Mouse (Mus musculus) c-Kit-negative CD71-positive TER-119-positive erythroid progenitor cells, embryonic 14.5 days (primary cell): ENCODE results near the gene Arhgap31.
"Not testable (repeated sequence)": the region's sequence is repeated elsewhere in the genome, so short reads cannot be mapped to it uniquely, and the experiment has no call there.

Experiments
- DNase-seq: peaks from one replicate; pipeline ENCODE4 v3.0.0-alpha.2; 2013; ENCODE audit warnings: low read depth, low spot score

The Arhgap31 gene

DNA sequence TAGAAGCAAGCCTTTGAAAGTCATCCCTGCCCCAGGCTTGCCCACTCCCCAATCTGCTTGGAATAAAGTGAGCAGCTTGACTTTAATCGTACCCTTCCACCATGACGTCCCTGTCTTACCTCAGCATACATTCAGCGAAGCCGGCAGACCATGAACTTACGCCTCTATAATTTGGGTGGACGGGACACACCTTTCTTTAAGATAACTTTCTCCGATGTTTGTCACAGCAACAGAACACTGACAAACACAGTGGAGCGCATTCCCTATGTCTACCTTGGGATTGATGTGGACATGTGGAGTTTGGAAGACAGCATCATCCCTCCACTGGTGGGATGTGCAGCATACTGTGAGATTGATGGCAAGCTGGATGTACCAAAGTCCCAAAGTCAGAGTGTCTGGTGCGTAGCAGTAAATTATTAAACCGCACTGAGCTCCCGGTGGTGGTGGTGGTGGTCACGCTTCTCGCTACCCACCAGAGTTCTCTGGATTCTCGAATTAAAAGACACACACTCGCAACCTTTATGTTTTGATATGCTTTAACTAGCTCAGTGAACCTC, 15.6 kb upstream of the Arhgap31 start:
- DNase-seq: no peak

DNA sequence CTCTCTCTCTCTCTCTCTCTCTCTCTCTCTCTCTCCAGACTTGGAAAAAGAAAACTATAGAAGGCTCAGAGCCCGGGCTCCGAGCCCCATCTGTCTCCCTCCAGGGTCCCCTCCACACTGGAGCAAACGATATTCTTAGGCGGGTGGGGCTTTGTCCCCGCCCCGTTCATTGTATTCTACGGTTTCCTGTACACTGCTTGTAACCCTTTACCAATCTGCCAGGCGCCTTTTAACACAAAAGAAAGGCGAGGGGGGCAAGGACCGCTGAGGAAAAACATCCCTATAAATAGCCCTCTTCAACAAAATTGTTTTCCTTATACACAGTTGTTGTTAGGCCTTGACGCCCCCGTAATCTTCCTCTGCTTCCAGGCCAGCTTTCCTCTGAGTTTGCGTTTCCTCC, 11.9 kb upstream of the Arhgap31 start:
- no peak for DNase-seq

DNA sequence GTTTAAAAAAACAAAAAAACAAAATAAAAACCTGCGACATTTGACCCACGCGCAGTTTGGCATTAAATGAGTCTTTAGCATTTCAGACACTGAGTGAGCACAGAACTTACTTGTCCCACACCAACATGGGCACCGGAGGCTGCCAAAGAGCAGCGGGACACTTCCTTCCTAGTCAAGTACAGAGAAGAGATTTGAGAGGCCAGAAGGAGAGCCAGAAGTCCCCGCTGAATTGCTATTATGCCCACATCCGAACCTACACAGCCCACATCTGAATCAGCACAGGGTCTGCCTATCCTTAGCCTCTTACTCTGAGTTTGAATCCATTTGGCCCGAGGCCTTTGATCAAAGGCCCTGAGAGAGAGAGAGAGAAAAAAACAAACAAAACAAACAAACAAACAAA, 11.2 kb upstream of the Arhgap31 start:
- no peak for DNase-seq

DNA sequence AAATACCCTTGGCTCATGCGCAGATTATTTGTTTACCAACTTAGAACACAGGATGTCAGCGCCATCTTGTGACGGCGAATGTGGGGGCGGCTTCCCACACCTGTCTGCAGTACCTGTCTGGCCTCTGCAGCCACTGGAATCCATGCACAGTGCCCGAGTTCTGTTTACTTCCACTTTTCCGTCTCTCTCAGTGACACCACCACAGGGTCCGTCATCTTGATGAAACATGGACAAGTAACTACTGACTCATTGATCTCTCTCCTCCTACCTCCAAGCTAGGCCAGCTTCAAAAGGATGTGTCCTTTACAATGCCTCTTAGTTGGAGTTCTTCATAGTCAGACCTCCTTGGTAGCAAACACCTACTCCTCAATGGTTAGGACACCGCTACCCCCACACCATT, 8.3 kb upstream of the Arhgap31 start:
- no peak for DNase-seq

DNA sequence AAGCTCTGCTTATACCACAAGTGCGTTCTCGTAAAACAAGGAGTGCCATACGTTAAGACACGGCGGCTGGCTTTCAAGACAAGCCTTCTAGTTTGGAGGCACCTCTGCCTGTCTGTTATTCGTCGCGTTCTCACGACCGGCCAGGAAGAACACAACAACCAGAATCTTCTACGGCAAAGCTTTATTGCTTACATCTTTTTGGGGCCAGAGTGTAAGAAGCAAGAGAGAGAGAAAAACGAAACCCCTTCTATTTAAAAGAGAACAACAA, 1.1 kb upstream of the Arhgap31 start:
- DNase-seq: not testable (repeated sequence)

DNA sequence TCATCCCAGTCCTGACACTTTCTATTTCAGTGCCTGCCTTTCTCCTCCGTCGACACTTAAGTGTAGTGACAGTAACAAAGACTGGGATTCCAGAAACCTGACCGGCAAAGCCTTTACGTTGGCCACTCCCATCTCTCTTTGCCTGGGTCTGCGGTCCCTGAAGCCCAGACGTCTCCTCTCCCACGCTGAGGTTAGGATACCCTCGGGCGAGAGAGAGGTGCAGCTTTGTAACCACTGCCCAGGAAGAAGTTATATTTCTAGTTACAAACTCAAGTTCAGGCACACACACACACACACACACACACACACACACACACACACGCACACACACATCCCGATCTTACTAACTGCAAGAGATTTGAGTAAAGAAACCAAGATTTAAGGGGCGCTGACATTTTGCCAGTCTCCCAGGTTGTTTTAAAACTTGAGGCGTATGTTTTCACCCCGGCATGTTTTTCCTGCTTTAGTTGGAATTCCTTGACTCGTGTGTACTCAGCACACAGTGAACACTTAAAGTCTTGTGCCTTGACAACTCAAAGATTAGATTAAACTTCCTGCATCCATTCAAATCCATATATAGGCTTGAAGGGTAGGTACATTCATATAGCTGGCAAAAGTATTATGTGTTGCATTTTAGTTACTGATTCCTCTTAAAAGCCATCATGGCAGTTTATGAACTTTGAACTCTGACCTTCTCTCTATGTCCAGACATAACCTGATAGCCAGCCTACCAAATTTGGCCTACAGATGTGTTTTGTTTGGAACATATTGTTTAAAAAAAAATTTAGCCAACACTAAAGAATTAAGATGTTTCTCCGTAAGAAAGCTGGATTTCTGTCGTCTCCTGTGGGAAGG, 557 bp upstream of the Arhgap31 start:
- DNase-seq: no peak

DNA sequence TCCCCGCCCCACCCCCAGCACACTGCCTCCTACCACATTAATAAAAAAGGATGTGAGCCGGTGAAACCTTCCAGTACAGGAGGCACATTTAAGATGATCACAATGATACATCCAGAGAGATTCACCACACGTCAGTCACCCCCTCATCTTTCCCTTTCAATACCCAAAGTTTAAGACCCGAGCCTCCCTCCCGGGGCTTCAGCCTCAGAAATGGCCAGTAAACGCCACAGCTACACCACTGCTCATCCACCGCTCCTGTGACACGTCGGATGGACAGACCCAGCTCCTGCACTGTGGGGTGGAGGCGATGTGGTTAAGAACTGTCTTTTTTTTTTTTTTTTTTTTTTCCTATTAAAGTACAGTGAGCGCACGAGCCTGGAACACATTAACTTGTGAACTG, 969 bp downstream of the Arhgap31 start:
- DNase-seq: no peak

DNA sequence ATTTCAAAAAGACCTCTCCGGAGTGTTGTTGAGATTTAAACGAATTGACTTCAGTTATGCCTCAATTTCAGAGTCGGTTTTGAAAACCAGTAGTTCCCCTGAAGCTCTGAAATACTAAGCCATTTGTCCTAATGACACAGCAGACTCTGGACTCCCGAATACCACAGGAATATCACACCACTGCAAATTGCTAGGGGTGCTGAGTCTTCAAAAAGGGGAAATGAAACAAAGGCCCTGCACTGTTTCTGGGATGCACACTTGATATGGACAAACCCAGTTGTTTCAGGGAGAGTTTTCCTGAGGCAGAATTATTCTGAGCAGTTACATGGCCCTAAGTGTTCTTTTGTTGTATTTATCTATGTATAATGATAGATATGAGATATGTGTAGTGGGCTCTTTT, 1.8 kb downstream of the Arhgap31 start:
- no peak for DNase-seq

DNA sequence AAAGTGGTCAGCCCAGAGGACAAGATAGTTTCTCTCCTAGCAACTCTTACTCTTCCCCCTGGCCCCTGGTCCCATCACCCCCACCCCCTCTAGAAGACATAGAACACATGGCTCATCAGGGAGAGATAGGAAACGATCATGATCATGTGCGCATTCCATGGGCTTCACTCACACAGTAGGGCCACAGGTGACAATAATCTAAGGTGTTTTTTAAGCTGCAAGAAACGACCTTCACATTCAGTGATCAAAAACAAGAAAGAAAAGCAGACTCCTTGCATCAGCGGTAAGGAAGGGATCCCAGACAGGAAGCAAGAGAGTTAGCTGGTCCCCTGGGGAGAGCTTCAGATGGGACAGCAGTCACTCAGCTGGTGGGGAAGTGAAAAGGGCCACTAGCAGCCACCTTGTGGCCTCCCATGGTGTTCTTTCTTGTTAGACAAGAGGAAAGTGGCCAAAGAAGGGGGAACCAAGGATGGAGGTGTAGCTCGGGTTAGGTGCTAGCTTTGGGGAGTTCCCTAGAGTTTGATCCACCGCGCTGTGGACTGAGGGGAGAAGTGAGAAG, 4.0 kb downstream of the Arhgap31 start:
- no peak for DNase-seq

DNA sequence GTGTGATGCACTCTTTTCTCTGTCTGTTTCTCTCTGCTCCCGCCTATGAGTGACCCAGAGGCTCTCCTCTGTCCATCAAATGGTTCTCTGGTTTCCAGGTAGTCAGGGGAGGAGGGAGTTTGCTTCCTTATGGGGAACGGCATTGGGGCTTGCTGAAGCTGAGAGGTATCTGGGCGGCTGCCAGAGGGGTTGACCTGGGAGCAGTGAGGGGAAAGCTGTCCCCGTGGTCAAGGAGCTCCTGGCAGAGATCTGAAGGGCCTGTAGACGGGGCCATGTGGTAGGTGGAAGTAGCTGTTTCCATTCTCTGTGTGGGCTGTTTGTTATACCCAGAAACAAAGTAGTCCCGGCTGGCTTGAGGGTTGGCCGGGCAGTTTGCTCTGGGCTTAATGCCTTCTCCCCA, 6.3 kb downstream of the Arhgap31 start:
- DNase-seq: no peak

DNA sequence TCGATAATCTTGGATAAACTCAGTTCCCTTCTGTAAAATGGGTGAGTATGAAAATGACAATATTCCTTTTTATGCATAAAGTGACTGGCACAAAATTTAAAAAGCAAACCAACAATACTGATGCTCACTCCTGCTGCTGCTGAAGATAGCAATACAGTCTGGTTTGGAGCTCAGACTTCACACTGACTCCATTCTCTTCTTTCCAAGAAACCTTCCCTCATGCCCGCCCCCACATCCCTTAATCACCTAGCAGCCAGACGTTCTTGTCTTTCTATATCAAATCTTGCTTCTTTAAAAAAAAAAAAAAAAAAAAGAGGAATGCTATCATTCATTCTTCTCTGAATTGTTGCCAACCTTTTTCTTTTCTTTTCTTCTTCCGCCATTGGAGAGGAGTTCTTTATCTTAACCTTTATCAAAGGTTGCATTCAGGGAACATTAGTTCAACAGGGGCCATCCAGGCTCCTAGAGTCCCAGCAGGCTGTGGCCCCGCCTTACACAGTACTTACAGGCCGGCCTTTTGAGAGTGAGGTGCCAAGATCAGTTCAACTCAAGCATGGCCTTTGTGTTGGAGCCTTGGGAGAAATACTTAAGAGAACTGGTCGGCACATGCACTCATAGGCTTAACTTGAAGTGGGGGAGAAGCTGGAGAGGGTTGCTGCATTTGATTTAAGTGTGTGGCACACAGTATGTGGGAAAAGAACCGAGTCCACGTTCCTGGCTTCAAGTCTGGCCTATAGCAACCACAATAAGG, 7.4 kb downstream of the Arhgap31 start:
- DNase-seq: no peak

DNA sequence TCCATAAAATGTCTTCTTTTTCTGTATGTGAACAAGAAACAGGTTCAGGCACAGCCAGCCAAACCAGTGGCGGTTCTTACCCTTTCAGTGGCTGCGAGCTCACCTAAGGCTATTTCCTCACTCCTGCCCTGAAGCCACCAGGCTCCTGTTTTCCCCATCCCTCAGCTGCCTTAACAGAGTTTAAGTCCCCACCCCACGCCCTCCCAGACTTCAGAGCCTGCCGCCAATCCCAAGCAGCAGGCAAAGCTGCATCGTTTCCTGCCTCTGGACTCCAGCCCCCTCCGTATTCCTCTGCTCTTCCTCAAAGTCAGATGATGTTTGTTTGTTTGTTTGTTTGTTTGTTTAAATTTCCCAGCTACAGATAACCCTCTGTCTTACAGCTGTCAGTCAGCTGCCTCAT, 9.6 kb downstream of the Arhgap31 start:
- DNase-seq: no peak

DNA sequence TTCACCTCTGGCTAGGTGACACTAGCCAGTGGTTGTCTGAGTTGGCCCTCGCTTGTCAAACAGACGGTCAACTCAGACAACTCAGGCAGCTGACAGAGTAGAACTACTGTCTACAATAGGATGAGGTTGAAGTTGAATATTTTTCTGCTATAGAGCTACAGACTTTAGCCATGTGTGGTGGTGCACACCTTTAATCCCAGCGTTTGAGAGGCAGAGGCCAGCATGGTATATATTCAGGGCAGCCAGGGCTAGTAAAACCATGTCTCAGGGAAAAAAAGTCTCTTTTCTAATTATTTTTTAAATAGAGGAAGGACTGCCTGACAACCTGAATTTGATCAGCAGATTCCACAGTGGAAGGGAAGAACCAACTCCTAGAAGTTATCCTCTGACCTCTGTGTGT, 10.8 kb downstream of the Arhgap31 start:
- DNase-seq: no peak

DNA sequence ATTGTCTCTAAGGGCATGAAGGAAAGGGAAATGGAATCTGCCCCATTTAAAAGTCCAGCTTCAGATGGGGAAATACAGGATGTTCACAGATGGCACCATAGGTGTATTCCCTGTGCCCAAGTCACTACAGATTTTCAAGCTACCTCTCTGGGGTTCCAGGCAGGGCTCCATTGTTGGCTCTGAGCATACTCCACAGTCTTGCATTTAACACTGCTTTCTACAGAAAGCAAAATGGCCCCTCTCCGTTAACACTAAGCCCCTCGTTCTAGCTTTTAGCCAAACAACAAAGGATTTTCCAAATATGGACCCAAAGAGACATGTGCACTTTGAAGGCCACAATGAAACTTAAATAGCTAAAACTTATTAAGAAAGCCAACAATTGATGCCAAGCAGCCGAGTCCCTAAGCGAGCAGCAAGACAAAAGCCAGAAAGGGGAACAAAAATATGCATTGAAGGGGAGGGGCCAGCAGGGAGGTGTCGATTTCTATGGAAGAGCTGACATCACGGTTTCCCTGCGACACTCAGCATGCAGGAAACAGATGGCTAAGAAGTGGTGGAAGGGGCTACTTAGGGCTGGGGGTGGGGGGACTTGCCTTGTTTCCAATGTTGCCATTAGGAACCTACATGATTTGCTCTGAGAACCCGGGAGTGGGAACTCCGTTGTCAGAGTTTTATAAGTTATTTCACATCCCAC, 11.4 kb downstream of the Arhgap31 start:
- no peak for DNase-seq

DNA sequence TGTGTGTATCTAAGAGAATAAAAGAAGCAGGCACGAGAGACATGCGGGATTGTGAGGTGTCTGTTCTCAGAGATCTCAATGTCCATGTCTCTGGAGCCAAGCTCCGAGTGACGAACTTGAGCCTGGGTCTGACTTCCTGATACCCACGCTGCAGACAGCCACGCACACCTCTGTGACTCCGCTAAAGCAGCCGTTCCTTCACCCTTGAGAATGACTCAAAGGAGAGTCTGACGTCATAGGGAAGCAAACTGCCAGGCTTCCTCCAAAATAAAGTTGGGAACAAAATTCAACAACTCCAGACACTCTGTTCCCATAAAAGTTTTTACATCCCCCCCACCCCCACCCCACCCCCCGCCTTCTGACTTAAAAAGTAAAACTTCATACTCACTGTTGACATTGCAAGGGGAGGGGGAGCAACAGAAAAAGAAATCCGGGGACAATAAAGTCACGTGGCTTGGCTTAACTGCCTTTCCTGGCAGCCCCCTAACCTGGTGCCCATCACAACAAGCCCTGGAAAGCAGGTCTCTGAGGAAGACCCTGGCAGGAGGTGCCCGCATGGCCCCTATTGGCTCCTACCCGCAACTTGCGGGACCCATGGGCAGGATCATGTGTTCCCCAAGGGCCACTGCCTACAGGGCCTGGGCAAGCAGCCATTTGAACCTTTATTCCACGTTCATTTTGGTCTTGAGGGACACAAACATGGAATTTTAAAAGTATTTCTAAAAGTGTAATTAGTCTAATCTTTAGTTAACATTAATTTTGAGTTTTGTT, 12.5 kb downstream of the Arhgap31 start:
- DNase-seq: no peak

DNA sequence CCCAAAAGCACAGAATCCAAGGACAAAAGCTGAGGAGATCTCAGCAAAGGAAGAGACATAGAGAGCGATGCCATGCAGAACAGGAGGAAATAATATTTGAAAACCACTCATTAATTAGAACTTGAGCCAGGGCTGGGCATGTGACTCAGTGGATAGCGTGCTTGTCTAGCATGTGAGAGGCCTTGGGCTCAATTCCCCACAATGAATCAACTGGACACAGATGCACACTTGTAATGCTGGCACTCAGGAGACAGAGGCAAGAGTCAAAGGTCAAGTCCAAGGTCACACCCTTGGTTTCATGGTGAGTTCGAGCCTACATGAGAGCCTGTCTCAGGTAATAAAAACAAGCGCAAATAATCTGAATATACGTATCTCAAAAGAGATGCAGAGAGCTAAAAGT, 15.5 kb downstream of the Arhgap31 start:
- DNase-seq: no peak

DNA sequence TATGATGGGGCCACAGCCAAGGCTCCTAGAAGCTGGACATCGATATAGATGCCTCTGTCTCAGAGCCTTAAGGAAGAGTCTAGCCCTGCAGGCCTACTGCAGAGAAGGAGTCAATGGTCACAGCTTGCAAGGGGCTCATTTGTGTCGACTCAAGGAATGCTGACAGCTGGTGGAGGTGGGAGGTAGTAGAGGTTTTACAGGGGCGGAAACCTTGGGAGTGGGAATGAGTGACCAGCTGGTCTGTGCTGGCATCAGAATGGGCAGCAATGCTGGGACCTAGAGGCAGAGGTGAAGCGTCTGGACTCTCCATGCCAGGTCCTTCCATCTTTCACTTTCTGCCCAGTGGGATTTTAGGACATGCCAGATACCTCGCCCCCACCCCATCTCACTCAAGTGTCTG, 17.5 kb downstream of the Arhgap31 start:
- DNase-seq: no peak

DNA sequence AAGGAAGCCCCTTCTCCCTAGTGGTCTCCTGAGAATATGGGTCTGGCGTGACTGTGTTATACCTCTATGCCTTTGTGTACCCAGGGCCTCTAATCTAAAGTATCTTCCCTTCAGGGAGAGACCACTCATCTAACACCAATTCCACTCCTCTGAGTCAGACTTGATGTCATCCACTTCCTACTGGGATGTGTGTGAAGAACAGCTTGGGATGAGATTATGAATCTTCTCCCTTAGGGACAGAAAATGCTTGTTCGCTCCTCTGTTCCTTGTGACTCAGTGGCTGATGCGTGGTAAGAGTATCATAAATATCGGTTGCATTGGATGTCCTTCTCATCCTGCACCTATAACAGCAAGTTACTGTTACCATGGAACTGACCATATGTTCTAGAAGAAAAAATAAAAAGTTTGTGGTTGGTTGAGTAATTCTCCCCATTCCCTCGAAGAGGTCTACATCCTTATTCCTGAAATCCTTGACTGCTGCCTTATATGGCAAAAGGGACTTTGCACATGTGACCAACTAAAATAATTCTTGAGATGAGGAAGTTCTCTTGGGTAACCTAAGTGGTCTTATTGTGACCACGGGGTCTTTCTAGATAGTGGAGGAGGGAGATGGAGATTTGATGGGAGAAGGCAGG, 18.1 kb downstream of the Arhgap31 start:
- no peak for DNase-seq

DNA sequence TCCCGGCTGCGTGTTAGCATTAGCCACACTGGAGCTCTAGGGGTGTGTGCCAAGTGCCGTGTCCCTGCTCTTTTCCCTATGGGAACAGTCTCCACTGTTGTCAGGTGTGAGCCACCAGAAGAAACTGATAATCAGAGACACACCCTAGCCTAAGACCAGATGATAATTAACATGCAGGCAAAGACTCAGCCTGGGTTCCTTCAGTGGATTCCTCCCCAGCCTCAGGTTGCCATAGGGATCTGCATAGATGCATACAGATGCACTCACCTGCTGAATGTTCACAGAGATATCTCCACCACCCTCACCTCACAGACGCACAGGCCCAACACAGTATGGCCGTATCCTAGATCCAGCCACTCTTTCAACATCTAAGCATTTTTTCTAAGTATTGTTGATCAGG, 22.6 kb downstream of the Arhgap31 start:
- DNase-seq: no peak

DNA sequence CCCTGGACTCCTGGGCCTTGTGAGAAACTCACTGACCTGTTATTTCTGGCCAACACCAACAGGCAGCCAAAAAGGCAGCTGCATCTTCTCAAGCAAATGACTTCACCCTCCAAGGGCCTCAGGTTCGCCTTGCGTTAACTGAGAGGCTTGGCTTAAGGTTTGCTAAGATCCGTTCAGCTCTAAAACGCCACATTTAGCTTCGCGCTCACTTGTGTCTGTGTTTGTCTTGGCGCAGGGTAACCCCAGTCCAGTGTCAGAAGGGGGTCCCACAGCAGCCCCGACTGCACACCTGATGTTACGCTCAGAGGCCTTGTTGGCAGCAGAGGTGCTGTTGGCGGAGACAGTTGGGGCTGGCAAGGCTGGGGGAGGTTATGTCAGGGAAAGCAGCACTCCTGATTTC, 23.3 kb downstream of the Arhgap31 start:
- no peak for DNase-seq
